Mouse (Mus musculus) lung, adult 2 months (tissue): ENCODE measurements around the gene Arntl2.

Source experiments
- CTCF ChIP-seq: fragments of 200-500 bp; IDR thresholded peaks from 2 replicates; pipeline ENCODE4 v1.5.1; 2011; ENCODE audit warnings: mild to moderate bottlenecking, low read length, control low read depth; ENCODE audit not compliant: insufficient read depth
- POLR2A ChIP-seq: fragments of 200-500 bp; IDR thresholded peaks from 2 replicates; pipeline ENCODE4 v1.6.1; 2011; ENCODE audit warnings: low read depth, mild to moderate bottlenecking, control low read depth, low read length, borderline replicate concordance; ENCODE audit errors: extremely low read depth

GRCm38 (mm10) chr6:146747057-146747456 lies 48.8 kb upstream of the Arntl2 start:
- TF ChIP-seq CTCF (no peak), POLR2A (no peak)
